Mouse (Mus musculus) kidney, postnatal 14 days (tissue): ENCODE data around the gene Gpc1.

Experiments used
- DNase-seq: peaks from one replicate; pipeline ENCODE4 v3.0.0; 2022; ENCODE audit warnings: mixed read lengths

Gene Gpc1

DNA sequence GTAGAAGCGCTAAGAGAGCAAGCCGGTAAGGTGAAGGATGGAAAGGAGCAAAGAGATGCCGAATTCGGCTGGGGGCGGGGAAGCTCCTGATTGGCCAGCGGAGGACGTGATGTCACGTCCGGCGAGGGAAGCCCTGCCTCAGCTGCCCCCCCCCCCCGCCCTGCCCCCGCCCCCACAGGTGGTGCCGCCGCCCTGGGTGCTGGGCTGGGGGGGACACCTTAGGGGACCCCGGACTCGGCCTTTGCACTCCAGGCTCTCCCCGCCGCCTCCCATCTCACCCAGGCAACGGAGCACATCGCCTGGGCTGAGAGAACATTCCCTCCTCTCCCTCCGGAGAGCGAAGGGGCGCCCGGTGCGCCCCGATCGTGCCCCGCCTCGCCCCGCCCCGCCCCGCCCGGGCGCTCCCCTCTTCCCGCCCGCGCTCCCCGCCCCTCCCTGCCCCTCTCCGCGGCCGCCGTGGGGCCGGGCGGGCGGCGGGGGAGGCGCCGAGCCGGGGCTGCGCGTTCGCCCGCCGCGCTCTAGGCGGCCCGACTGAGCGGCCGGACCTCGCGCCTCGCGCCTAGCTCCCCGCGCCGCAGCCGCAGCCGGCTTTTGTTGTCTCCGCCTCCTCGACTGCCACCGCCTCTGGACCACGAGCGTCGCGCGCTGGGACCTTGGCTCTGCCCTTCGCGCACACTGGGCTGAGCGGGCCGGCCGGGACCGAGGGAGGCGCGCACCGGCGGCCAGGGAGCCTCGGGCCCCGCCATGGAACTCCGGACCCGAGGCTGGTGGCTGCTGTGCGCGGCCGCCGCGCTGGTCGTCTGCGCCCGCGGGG, at the start of gene Gpc1:
TSS of gene Gpc1 (plus strand) at position 458 of the 814 bp plus-strand sequence.
- DNase-seq: peak; percentile 82

DNA sequence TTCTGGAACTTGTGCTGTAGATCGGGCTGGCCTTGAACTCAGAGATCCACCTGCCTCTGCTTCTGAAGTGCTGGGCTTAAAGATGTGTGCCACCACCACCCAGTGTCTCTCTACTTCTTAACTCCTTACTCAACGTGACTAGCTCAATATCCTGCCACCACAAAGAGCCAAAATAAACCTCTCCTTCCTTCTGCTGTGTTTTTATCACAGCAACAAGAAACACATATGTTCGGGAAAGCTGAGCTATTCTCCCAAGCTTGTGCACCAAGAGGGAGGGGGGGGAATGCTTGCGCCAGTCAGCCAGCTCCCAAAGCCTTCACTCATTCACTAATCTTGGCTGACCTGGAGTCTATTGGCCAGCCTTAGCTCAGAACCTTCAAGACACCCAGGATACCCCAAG, 49.6 kb upstream of the Gpc1 start:
- no peak for DNase-seq

DNA sequence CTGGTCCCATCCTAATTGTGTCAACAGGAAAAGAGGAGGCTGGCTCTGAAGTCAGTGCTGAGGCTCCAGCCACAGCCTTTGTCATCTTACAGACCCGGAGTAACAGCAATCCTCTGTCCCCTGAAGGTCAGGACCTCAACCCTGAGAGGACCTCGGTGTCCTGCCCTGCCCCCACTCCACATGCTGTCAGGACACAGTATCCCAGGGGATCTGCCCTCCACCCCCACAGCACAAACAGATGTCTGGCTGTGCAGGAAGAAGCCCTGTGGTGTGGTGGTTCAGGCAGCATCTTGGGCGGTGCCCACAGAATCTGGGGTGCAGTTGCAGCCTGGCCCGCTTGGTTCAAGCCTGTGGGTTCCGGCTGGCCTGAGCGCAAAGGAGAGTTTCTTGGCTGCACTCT, 48.9 kb upstream of the Gpc1 start:
- DNase-seq: no peak

GRCm38 (mm10) chr1:92787221-92787620, 44.2 kb upstream of the Gpc1 start:
- no peak for DNase-seq

DNA sequence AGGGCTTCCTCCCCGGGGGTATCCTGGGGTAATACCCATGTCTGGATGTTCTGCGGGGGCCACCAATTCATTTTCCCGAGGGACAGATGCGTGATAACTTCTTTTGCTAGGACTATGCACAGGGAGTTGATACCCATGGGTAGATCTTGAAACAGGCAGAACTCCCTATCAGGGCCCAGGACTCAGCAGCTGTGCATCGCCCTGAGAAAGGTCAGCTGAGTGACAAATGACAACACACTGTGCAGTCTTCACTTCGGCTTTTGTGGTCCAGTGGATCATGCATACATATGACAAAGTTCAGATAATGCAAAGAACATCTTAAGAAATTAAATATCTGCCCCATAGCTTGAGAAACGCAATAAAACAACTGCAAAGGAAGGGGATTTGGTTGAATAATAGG, 43.4 kb upstream of the Gpc1 start:
- no peak for DNase-seq

DNA sequence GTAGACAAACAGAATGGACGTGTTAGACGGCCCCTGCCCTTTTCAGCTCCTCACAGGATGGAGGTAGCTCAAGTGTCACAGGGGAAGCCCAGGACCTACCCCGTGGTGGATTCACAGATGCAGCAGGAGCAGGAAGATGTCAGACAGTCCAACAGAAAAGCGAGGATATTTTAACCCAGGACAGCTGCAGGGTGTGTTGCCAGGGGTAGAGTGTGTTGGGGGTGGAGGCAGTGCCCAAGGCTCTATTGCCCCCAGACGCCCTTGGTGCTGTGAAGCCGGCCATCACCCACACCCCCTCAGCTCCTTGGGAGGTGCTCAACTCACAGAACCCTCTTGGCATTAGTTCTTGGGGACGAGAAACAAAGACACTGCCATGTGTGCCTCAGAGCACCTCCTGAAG, 40.8 kb upstream of the Gpc1 start:
- no peak for DNase-seq

- peak; percentile 21 for DNase-seq
Observed at GRCm38 (mm10) chr1:92791070-92791831, 40.2 kb upstream of the Gpc1 start.

- DNase-seq: no peak
Observed at GRCm38 (mm10) chr1:92793781-92794180, 37.7 kb upstream of the Gpc1 start.

DNA sequence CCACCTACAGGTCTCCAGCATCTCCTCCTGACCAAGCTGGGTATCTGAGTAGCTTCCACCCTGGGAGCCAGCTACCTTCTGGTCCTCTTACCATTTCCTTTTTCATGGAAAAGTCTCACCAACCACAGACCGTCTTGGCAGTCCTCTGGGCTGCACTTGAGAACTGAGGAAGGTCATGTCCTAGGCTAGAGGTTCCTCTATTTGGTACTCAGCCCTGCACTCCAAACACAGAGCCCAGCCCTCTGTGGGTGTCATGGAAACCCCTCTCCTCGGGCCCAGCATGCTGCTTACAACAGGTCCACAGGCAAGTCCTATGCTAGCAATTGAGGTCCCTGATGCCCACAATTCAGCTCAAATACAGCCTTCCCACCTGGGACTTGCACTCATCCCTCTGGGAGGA, 33.0 kb upstream of the Gpc1 start:
- DNase-seq: no peak

DNA sequence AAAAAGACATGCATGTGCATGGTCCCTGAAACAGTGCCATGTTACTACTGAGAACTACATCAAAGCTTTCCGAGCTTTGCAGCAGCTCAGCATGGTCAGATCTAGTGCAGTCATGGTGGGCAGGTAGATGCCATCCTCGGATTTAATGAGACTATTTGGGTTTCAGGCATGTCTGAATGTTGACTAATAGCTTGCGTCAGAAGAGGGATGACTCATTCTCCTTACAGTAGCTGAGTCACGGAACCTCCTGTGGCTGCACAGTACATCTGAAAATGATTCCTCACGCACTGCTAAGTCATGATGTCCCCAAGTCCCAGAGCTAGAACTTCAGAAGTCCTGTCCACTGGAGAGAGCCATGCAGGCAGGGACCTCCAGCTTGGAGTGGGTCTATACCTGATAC, 31.8 kb upstream of the Gpc1 start:
- no peak for DNase-seq

- DNase-seq: no peak
Observed at GRCm38 (mm10) chr1:92802362-92802761, 29.1 kb upstream of the Gpc1 start.

- no peak for DNase-seq
Observed at GRCm38 (mm10) chr1:92803376-92803775, 28.1 kb upstream of the Gpc1 start.

DNA sequence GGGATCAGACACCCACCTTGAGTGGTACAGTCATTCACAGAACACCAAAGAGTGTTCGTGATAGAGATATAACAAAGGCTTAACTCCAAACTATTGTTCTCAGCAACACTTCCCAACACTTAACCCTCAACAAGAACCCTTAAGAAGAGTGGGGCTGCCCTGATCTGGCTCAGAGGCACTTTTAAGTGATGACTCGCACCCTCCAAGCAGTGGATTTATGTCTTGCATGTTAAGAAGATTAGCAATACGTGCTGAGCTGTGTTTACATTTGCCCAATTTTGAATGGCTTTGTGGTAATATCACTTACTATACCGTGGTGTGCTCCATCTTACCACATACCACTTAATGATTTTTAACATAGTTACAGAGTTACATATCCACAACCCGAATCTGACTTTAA, 26.3 kb upstream of the Gpc1 start:
- no peak for DNase-seq

- no peak for DNase-seq
Observed at GRCm38 (mm10) chr1:92805836-92806235, 25.6 kb upstream of the Gpc1 start.

GRCm38 (mm10) chr1:92806720-92807119, 24.7 kb upstream of the Gpc1 start:
- no peak for DNase-seq

GRCm38 (mm10) chr1:92809621-92810020, 21.8 kb upstream of the Gpc1 start:
- no peak for DNase-seq

GRCm38 (mm10) chr1:92814319-92814718, 17.1 kb upstream of the Gpc1 start:
- DNase-seq: no peak

DNA sequence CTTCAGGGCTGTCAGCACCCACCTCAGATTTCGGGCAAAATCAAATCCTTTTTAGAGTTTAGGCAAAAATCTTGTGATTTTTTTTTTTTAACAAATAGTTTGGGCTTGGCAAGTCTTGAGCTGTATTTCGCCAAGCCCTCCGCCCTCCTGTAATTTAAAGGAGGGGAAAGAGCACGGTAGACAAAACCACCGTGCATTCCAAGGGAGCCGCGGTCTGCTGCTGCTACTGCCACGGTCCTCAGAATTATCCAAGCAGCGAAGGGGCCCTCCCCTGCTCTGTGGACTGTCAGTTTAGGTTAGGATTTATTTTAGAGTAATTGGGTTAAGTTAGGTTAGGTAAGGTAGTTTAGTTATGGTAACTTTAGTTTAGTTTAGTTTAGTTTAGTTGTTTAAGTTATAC, 16.3 kb upstream of the Gpc1 start:
- no peak for DNase-seq

GRCm38 (mm10) chr1:92815756-92816294, 15.6 kb upstream of the Gpc1 start:
- no peak for DNase-seq

DNA sequence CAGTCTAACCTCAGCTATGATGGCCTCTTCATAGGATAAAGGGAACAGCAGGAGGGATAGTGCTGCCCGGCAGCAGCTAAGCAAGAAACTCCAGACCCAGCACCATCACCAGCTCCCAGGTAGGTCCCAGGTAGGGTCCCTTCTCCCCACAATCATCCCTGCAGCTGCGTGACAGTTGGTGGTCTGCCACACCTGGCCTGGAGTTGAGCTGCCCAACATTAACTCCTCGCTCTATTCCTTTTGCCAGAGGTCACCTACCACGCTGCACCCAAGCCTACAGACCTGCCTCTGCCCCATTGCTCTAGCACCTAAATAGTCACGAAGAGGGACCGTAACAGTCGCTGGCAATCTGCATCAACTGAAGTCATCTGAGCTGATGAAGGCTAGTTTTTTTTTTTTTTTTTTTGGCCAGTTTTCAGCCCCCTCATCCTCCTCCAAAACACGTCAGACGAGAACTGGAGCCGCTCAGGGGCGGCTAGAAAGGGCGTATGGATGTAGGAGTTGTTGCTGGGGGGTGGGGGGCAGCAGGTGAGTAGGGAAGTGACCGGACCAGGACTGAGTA, 738 bp upstream of the Gpc1 start:
- DNase-seq: no peak

GRCm38 (mm10) chr1:92832011-92833010, 866 bp downstream of the Gpc1 start:
- DNase-seq: peak; percentile 37

- DNase-seq: peak; percentile 86
Observed at GRCm38 (mm10) chr1:92833987-92834706, 2.7 kb downstream of the Gpc1 start.
